Mouse (Mus musculus) skeletal muscle tissue, adult 2 months (tissue): ENCODE measurements at regions not wholly inside any gene's neighbourhood (a gene's known extent, or its start where the extent isn't known, plus 50 kb on each side); places are given as distances from the start of the nearest gene placed in this dataset.
A peak's percentile ranks its signal among the peaks of the same experiment; 100 is the strongest.

Source experiments
- DNase-seq: peaks from one replicate; pipeline ENCODE4 v3.0.0-alpha.2; 2012; ENCODE audit warnings: low read depth, low spot score

GRCm38 (mm10) chr3:45523281-45523680 is 145.1 kb downstream of the Pcdh10 start:
- DNase-seq = no peak

- no peak for DNase-seq
These were observed 168.9 kb downstream of the Pcdh10 start for GRCm38 (mm10) chr3:45547091-45547490.

GRCm38 (mm10) chr3:45555736-45556135 is 177.5 kb downstream of the Pcdh10 start:
- DNase-seq = no peak

GRCm38 (mm10) chr3:45572995-45573394 is 194.8 kb downstream of the Pcdh10 start:
- DNase-seq = no peak

- DNase-seq = no peak
These were observed 198.8 kb downstream of the Pcdh10 start for GRCm38 (mm10) chr3:45577035-45577434.

GRCm38 (mm10) chr3:45593561-45593960 is 215.4 kb downstream of the Pcdh10 start:
- peak; percentile 24 for DNase-seq

- no peak for DNase-seq
These were observed 224.1 kb downstream of the Pcdh10 start for GRCm38 (mm10) chr3:45602278-45602677.

- no peak for DNase-seq
These were observed 225.0 kb downstream of the Pcdh10 start for GRCm38 (mm10) chr3:45603151-45603550.

GRCm38 (mm10) chr3:45620729-45621128 is 242.5 kb downstream of the Pcdh10 start:
- no peak for DNase-seq

- no peak for DNase-seq
These were observed 267.8 kb downstream of the Pcdh10 start for GRCm38 (mm10) chr3:45645856-45646450.

- DNase-seq = no peak
These were observed 271.2 kb downstream of the Pcdh10 start for GRCm38 (mm10) chr3:45649361-45649760.

GRCm38 (mm10) chr3:45657023-45657422 is 278.8 kb downstream of the Pcdh10 start:
- DNase-seq = no peak

GRCm38 (mm10) chr3:45658093-45658776 is 280.0 kb downstream of the Pcdh10 start:
- DNase-seq = no peak

GRCm38 (mm10) chr3:45659052-45659451 is 280.9 kb downstream of the Pcdh10 start:
- DNase-seq = no peak

- DNase-seq = no peak
These were observed 292.2 kb downstream of the Pcdh10 start for GRCm38 (mm10) chr3:45670434-45670833.

- DNase-seq = no peak
These were observed 299.5 kb downstream of the Pcdh10 start for GRCm38 (mm10) chr3:45677672-45678071.

- no peak for DNase-seq
These were observed 303.2 kb downstream of the Pcdh10 start for GRCm38 (mm10) chr3:45681410-45681809.

- DNase-seq = no peak
These were observed 329.7 kb downstream of the Pcdh10 start for GRCm38 (mm10) chr3:45707891-45708290.
